Mouse (Mus musculus) central nervous system, embryonic 14 days (tissue): ENCODE results near the gene Cd320. TPM values are rescaled to one million over a fixed set of nuclear protein-coding genes. Genes with fewer than 3 reads are reported as not detected.

ENCODE experiments used
- polyA plus RNA-seq: library from polyadenylated mRNA; depleted of rRNA; stranded (reverse); fragments of >200 nt; gene quantifications from 2 replicates; pipeline ENCODE4 v1.2.3, GENCODE M21; 2012; rRNA removed

Cd320 gene
- polyA plus RNA-seq = 41.3 and 46.5 TPM in 2 replicates

GRCm38 (mm10) chr17:33842966-33843795 lies at the start of gene Cd320:
Gene Cd320, plus strand, starts transcription at chr17:33843091.

DNA sequence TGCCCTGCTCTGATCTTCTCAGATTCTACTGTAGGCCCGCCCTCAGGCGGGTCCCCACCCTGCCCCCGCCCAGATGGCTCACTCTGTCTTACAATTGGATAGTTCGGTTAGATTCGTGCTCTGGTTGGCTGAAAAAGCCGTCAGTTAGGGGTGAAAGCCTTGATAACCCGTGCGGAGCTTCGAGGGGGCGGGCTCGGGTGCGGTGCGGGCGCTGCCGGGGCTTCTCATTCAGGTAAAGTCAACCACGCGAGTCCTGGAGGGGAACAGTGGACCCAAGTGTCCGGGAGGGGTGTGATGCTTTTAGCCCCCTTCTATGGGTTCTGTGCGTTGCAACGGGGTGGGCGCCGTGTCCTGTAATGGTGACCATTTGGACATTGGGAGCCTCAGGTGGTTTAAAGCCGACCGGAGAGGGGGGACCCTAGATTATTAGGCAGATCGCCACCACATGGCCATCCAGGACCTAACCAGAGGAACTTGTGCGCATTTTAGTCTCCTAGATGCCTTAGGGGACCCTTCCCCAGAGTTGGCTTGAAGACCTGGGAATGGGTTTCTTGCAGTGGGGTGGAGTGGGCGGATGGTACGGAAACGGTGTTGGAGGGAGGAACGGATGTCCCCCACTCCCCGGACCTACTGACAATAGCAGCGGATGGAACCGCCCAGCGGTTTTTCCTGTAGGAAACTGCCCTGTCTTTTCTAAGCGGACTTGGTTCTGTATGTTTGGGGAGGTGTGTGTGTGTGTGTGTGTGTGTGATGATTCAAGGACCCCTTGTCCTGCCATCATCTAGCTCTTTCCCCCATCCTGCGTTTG lies 32.4 kb upstream of the Cd320 start, which contains the start of gene Kank3:
TSS of gene Kank3 (plus strand) at position 186 of the 808 bp plus-strand sequence.

GRCm38 (mm10) chr17:33824084-33824996 lies 18.6 kb upstream of the Cd320 start, which contains the start of the genes Rps28 and Ndufa7:
Gene Rps28, minus strand, starts transcription at chr17:33824562.
Gene Ndufa7, plus strand, starts transcription at chr17:33824572.

GRCm38 (mm10) chr17:33873537-33873936 lies 30.6 kb downstream of the Cd320 start, which contains the start of gene Gm7029:
Gene Gm7029, plus strand, starts transcription at chr17:33873837.

DNA sequence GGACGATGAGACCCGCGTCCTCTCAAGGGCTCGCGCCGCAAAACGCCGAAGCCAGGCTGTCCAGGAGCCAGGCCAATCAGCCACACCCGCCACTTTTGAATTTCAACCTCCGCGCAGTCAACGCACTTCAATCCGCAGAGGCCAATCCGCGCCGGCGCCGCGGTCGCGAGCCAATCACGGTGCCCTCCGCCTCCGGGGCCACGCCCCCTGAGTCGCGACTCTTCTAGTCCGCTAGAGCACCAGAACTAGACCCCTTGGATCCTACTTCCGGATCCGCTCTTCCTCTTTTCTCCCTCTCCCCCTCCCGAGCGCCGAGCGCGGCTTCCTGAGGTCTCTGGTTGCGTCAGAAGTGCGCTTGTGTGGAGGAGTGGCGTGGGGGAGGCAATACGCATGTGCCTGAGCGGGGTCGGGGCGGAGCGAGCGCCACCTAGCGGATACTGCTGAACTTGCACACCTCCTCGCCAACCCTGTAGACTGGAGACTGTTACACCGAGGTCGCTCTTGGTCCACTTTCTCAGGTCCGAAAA lies 47.7 kb downstream of the Cd320 start, which contains the start of gene Kifc1:
TSS of gene Kifc1 (minus strand) at position 129 of the 527 bp plus-strand sequence.

Other genes starting within 250 kb of the Cd320 start
- 119 and 126 TPM in 2 replicates for gene Zfp414, start 214.0 kb upstream of the Cd320 start, polyA plus RNA-seq
- 0.96 and 1.2 TPM in 2 replicates for gene Pram1, start 205.0 kb upstream of the Cd320 start, polyA plus RNA-seq
- gene Hnrnpm, start 156.2 kb upstream of the Cd320 start, polyA plus RNA-seq = 346 and 372 TPM in 2 replicates
- gene March2, start 124.4 kb upstream of the Cd320 start, polyA plus RNA-seq = 54.7 and 54.9 TPM in 2 replicates
- gene Rab11b, start 82.6 kb upstream of the Cd320 start, polyA plus RNA-seq = 492 and 498 TPM in 2 replicates
- 8.6 and 13.8 TPM in 2 replicates for gene Angptl4, start 61.3 kb upstream of the Cd320 start, polyA plus RNA-seq
- gene Kank3, start 32.6 kb upstream of the Cd320 start, polyA plus RNA-seq = 60.8 and 64.1 TPM in 2 replicates
- 1,052 and 1,113 TPM in 2 replicates for gene Rps28, start 18.5 kb upstream of the Cd320 start, polyA plus RNA-seq
- gene Ndufa7, start 18.5 kb upstream of the Cd320 start, polyA plus RNA-seq = 340 and 356 TPM in 2 replicates
- gene Gm7029, start 30.7 kb downstream of the Cd320 start, polyA plus RNA-seq = not detected in 2 replicates
- 32.6 and 40.9 TPM in 2 replicates for gene Kifc1, start 47.6 kb downstream of the Cd320 start, polyA plus RNA-seq
- 0.25 and 0.29 TPM in 2 replicates for gene Platr17, start 62.0 kb downstream of the Cd320 start, polyA plus RNA-seq
- 46.3 and 50.1 TPM in 2 replicates for gene Daxx, start 66.3 kb downstream of the Cd320 start, polyA plus RNA-seq
- 13.9 and 20.8 TPM in 2 replicates for gene Tapbp, start 72.8 kb downstream of the Cd320 start, polyA plus RNA-seq
- gene Zbtb22, start 72.8 kb downstream of the Cd320 start, polyA plus RNA-seq = 34.5 and 40.6 TPM in 2 replicates
- gene Rgl2, start 86.5 kb downstream of the Cd320 start, polyA plus RNA-seq = 230 and 252 TPM in 2 replicates
- 113 and 115 TPM in 2 replicates for gene Pfdn6, start 97.3 kb downstream of the Cd320 start, polyA plus RNA-seq
- gene Wdr46, start 97.6 kb downstream of the Cd320 start, polyA plus RNA-seq = 27.4 and 27.8 TPM in 2 replicates
- 9.3 and 9.5 TPM in 2 replicates for gene B3galt4, start 108.4 kb downstream of the Cd320 start, polyA plus RNA-seq
- gene Vps52, start 112.7 kb downstream of the Cd320 start, polyA plus RNA-seq = 63.4 and 64.7 TPM in 2 replicates
- gene Rps18, start 112.9 kb downstream of the Cd320 start, polyA plus RNA-seq = 1,006 and 1,081 TPM in 2 replicates
- gene H2-K1, start 157.3 kb downstream of the Cd320 start, polyA plus RNA-seq = 27.6 and 29.7 TPM in 2 replicates
- gene Ring1, start 181.6 kb downstream of the Cd320 start, polyA plus RNA-seq = 62.7 and 65.1 TPM in 2 replicates
- 115 and 118 TPM in 2 replicates for gene H2-Ke6, start 185.0 kb downstream of the Cd320 start, polyA plus RNA-seq
- gene Slc39a7, start 188.6 kb downstream of the Cd320 start, polyA plus RNA-seq = 113 and 136 TPM in 2 replicates
- 88.3 and 91.0 TPM in 2 replicates for gene Rxrb, start 188.7 kb downstream of the Cd320 start, polyA plus RNA-seq
- 13.9 and 70.2 TPM in 2 replicates for gene Col11a2, start 196.3 kb downstream of the Cd320 start, polyA plus RNA-seq
- 0.15 and 0.29 TPM in 2 replicates for gene H2-Oa, start 249.2 kb downstream of the Cd320 start, polyA plus RNA-seq